Mouse (Mus musculus) lung, adult 2 months (tissue): Measurements from ENCODE around the gene Dffa. TPM values are rescaled to one million over a fixed set of nuclear protein-coding genes. Genes with fewer than 3 reads are reported as not detected.

Source experiments
- DNase-seq: peaks from one replicate; pipeline ENCODE4 v3.0.0; 2022
- H3K4me1 ChIP-seq: fragments of 200-500 bp; 2 replicates; pipeline ENCODE4 v1.6.1; 2011; ENCODE audit warnings: low read length; ENCODE audit not compliant: control insufficient read depth, insufficient read depth
- H3K4me3 ChIP-seq: fragments of 200-500 bp; replicated peaks from 2 replicates; pipeline ENCODE3; 2011; ENCODE audit warnings: low read depth, mild to moderate bottlenecking, control low read depth, low read length; ENCODE audit errors: extremely low read depth
- CTCF ChIP-seq: fragments of 200-500 bp; IDR thresholded peaks from 2 replicates; pipeline ENCODE4 v1.5.1; 2011; ENCODE audit warnings: mild to moderate bottlenecking, low read length, control low read depth; ENCODE audit not compliant: insufficient read depth
- POLR2A ChIP-seq: fragments of 200-500 bp; IDR thresholded peaks from 2 replicates; pipeline ENCODE4 v1.6.1; 2011; ENCODE audit warnings: low read depth, mild to moderate bottlenecking, control low read depth, low read length, borderline replicate concordance; ENCODE audit errors: extremely low read depth
- WGBS: fragments of 180-500 bp; shearing (Covaris S2); methylation state at CpG from one replicate; pipeline ENCODE4 v1.1.7; 2018; 5-methylcytosine and 5-hydroxymethylcytosine counted together
- polyA plus RNA-seq: library from polyadenylated mRNA; depleted of rRNA; stranded (reverse); fragments of >200 nt; gene quantifications from 2 replicates; pipeline ENCODE4 v1.2.3, GENCODE M21; 2012

Gene Dffa
- polyA plus RNA-seq, 1 experiment: 19.4 TPM

GRCm38 (mm10) chr4:149064061-149064854 lies 39.7 kb upstream of the Dffa start:
- TF ChIP-seq CTCF (no peak), POLR2A (no peak)
- Histone ChIP-seq H3K4me3 (peak overlapping the region; percentile 4), H3K4me1 (peaks cover 9% of the 10 kb centered on the region)
- no peak for DNase-seq
- WGBS: 49% methylated on average over 23 of the region's 23 CpGs

- 80% methylated on average over 22 of the region's 22 CpGs for WGBS
- TF ChIP-seq POLR2A (no peak), CTCF (peak; percentile 45; the same call in 1 of the 2 replicates)
- peaks cover 18% of the 10 kb centered on the region for H3K4me1 ChIP-seq
- no peak overlapping the region for H3K4me3 ChIP-seq
- DNase-seq: no peak
These were observed 37.0 kb upstream of the Dffa start for GRCm38 (mm10) chr4:149066672-149067551.

DNA sequence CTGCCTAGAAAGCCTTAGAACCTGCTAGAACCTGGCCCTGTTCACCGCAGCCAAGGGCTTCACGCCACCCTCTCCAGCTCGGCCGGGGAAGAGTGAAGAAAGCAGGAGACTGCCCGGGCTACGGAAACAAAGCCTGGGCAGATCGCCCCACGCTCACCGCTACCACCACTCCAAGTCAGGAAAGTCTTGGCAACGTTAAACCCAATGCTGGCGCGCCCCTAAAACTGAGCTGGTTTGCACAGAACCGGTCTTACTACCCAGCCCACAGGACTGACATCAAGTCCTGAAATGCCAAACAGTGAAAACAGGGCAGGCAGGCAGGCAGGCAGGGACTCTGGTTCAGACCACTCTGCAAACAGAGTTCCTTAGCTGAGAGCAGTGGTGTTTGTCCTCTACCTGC lies 28.9 kb upstream of the Dffa start:
- TF ChIP-seq CTCF (no peak), POLR2A (no peak)
- WGBS: 78% methylated on average over 13 of the region's 13 CpGs
- peaks cover 8% of the 10 kb centered on the region for H3K4me1 ChIP-seq
- no peak for DNase-seq
- H3K4me3 ChIP-seq: no peak overlapping the region

- peaks cover 5% of the 10 kb centered on the region; the same call in 1 of the 2 replicates for H3K4me1 ChIP-seq
- no peak overlapping the region for H3K4me3 ChIP-seq
- no peak for TF ChIP-seq POLR2A
- TF ChIP-seq CTCF: peak; percentile 68
- 13% methylated on average over 10 of the region's 10 CpGs for WGBS
- DNase-seq: peak; percentile 72
These were observed 27.9 kb upstream of the Dffa start for GRCm38 (mm10) chr4:149075871-149076575.

DNA sequence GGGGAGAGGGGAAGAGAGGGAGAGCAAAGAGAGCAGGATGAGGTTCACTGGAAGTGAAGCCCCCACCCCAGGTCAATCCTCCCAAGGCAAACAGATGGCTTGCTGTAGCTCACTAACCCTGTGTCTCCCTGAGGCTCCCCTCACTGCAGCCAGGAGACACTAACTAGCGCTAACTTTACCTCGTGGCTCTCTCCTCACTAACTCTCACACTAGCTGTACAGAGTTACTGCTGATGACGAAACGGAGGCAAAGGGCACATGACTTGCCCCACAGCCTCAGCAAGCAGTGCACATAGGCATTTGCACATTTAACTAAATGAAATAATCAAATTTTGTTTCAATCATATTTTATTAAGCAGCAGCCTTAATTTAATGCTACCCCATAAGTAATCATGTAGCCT lies 25.7 kb upstream of the Dffa start:
- peaks cover 14% of the 10 kb centered on the region for H3K4me1 ChIP-seq
- no peak for TF ChIP-seq CTCF
- TF ChIP-seq POLR2A: no peak
- no peak for DNase-seq
- H3K4me3 ChIP-seq: no peak overlapping the region
- 70% methylated on average over 4 of the region's 4 CpGs for WGBS

DNA sequence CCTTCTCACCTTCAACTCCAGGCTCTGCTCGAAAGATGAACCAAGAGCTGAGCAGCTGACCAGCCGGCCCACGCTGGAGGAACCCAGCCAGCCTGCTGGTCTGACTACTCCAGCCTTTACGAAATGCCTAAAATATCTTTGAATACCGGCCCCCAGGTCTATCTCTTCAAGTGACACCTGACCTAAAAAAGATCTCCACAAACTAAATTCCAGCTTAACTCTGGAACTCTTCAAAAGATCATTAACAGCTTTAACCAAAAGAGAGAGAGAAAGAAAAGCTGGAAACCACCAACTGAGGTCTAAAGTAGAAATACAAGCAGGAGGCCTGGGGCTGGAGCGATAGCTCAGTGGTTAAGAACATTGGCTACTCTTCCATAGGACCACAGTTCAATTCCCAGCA lies 24.3 kb upstream of the Dffa start:
- 67% methylated on average over 6 of the region's 6 CpGs for WGBS
- no peak for DNase-seq
- Histone ChIP-seq H3K4me1 (peaks cover 11% of the 10 kb centered on the region), H3K4me3 (no peak overlapping the region)
- TF ChIP-seq POLR2A: no peak
- TF ChIP-seq CTCF: no peak

GRCm38 (mm10) chr4:149080111-149080510 lies 23.8 kb upstream of the Dffa start:
- TF ChIP-seq CTCF (no peak), POLR2A (no peak)
- peaks cover 11% of the 10 kb centered on the region for H3K4me1 ChIP-seq
- DNase-seq: no peak
- H3K4me3 ChIP-seq: no peak overlapping the region
- WGBS: 89% methylated on average over 8 of the region's 8 CpGs

DNA sequence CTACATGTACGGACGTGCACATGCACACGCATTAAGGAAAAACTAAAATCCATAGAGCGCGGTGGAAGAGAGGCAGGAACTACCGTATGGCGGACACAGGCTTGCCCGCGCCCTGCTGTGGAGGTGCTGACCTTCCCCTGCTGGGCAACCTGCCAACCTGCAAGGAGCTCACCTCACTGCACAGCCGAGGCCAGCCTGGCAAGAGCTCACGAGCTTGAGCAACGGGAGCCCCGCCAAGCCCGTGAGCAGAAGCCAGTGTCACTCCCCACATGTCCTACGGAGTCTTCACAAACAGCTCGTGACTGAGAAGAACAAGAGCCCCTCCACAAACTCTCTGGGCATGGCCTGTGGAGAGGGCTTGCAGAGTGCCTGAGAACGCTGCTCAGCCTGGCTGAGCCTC lies 22.4 kb upstream of the Dffa start:
- no peak for TF ChIP-seq POLR2A
- no peak for TF ChIP-seq CTCF
- DNase-seq: peak; percentile 72
- no peak overlapping the region for H3K4me3 ChIP-seq
- peaks cover 9% of the 10 kb centered on the region for H3K4me1 ChIP-seq
- 50% methylated on average over 17 of the region's 17 CpGs for WGBS

DNA sequence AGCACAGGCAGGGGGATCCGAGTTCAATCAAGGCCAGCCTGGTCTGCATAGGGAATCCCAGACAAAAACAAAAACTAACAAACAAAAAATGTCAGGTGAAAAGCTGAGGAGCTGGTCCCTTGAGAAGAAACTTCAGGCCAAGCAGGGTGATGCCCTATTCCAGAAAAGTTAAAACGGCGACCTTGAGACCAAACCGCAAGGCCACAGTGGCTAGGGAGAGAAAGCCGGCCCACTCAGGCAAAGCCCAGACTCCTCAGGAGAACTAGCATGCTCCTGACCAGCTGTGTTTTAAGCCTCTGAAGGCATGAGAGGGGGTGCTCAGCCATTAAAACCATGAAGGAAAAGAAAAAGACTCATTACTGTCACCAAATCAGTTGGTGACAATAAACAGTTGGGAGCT lies 18.6 kb upstream of the Dffa start:
- peaks cover 9% of the 10 kb centered on the region for H3K4me1 ChIP-seq
- H3K4me3 ChIP-seq: no peak overlapping the region
- 86% methylated on average over 5 of the region's 5 CpGs for WGBS
- no peak for TF ChIP-seq CTCF
- TF ChIP-seq POLR2A: no peak
- no peak for DNase-seq
